Mouse (Mus musculus) lung, postnatal 0 days (tissue): ENCODE results near the gene Npcd.

Source experiments
- CTCF ChIP-seq: IDR thresholded peaks from 2 replicates; pipeline ENCODE4 v1.5.1; 2016; ENCODE audit warnings: antibody characterized with exemption, mild to moderate bottlenecking
- EP300 ChIP-seq: IDR thresholded peaks from 2 replicates; pipeline ENCODE4 v1.6.1; 2016; ENCODE audit warnings: antibody characterized with exemption, mild to moderate bottlenecking, control low read depth

DNA sequence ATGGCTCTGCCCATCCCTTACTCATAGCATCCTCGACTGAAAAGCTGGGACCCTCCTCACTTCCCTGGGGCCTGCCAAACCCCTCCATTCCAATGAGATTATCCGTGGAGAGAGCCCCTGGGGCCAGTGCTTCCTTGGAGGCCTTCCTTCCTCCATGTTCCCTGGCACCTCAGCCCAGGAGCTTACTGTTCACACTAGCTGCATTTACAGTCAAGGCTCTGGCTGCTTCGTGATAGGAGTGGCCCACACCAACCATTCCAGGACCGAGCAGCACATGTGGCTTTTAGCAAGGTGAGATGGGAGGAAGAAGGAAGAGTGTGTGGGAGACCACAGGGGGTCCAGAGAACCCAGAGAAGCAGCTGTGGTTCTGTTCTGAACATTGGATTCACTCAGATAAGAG lies 80.2 kb downstream of the Npcd start:
- TF ChIP-seq CTCF, result no peak
- no peak for TF ChIP-seq EP300
